Mouse (Mus musculus): Measurements from ENCODE around the gene Gm4869.

DNA sequence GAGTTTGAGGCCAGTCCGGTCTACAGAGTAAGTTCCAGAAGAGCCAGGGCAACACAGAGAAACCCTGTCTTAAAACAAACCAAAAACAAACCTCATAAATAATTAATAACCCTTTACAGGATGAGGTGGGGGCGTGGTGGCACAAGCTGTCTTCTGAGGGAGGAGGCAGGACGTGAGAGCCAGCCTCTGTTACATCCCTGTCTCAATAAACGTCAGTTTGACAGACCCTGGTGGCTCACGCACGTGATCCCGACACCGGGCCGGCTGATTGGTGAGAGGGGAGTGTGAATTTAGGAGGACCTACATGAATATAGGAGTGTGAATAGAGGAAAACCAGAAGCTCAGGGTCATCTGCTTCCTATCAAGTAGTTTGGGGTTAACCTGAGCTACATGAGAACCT, 63.8 kb downstream of the Gm4869 start:
- TF ChIP-seq TAL1 (IDR thresholded peaks at IDR 0.05; ENCODE audit: low read length) (no peak), GATA1 (IDR thresholded peaks at IDR 0.05; ENCODE audit: low read length) (no peak)
